Mouse (Mus musculus) midbrain, embryonic 16.5 days (tissue): ENCODE data around the gene Itga2b. TPM values are rescaled to one million over a fixed set of nuclear protein-coding genes. Genes with fewer than 3 reads are reported as not detected.

Experiments
- ATAC-seq: fragments of 200-750 bp; cut with Nextera tagmentation; 2 replicates; pipeline ENCODE4 v1.8.0; 2017; ENCODE audit warnings: moderate TSS enrichment
- H3K27ac ChIP-seq: fragments of 300-500 bp; sonication (generic); 2 replicates; pipeline ENCODE4 v1.5.1; 2014; ENCODE audit warnings: mild to moderate bottlenecking, low read length, mixed read lengths
- H3K27me3 ChIP-seq: fragments of 300-500 bp; sonication (generic); 2 replicates; pipeline ENCODE4 v1.6.1; 2014; ENCODE audit warnings: low read depth, low read length, mixed read lengths; ENCODE audit not compliant: control insufficient read depth, insufficient read depth
- H3K36me3 ChIP-seq: fragments of 300-500 bp; sonication (generic); 2 replicates; pipeline ENCODE4 v1.6.1; 2014; ENCODE audit warnings: mild to moderate bottlenecking, low read length, moderate library complexity, mixed read lengths; ENCODE audit not compliant: control insufficient read depth, insufficient read depth
- H3K4me1 ChIP-seq: fragments of 300-500 bp; sonication (generic); 2 replicates; pipeline ENCODE4 v1.6.1; 2014; ENCODE audit warnings: mild to moderate bottlenecking, low read length, mixed read lengths; ENCODE audit not compliant: control insufficient read depth, insufficient read depth
- H3K4me2 ChIP-seq: fragments of 300-500 bp; sonication (generic); 2 replicates; pipeline ENCODE4 v1.6.1; 2014; ENCODE audit warnings: mild to moderate bottlenecking, low read length, mixed read lengths
- H3K4me3 ChIP-seq: fragments of 300-500 bp; sonication (generic); 2 replicates; pipeline ENCODE4 v1.5.1; 2014; ENCODE audit warnings: low read depth, mild to moderate bottlenecking, low read length, moderate library complexity, mixed read lengths
- H3K9ac ChIP-seq: fragments of 300-500 bp; sonication (generic); 2 replicates; pipeline ENCODE4 v1.6.1; 2014; ENCODE audit warnings: low read depth, low read length, mixed read lengths
- H3K9me3 ChIP-seq: fragments of 300-500 bp; sonication (generic); replicated peaks from 2 replicates; pipeline ENCODE4 v1.6.1; 2014; ENCODE audit warnings: mild to moderate bottlenecking, low read length, mixed read lengths; ENCODE audit not compliant: control insufficient read depth, poor library complexity, severe bottlenecking
- WGBS: fragments of 180-500 bp; shearing (Covaris S2); extraction: QIAGEN DNeasy Blood & Tissue Kit; methylation state at CpG from one replicate; pipeline ENCODE4 v1.1.7; 2014; 5-methylcytosine and 5-hydroxymethylcytosine counted together
- polyA plus RNA-seq: library from polyadenylated mRNA; unstranded; fragments of >200 nt; fragmentation: Nextera tagmentation; extraction: Ambion mirVana; gene quantifications from 2 replicates; pipeline ENCODE4 v1.2.1, GENCODE M21; 2015

The Itga2b gene
- polyA plus RNA-seq, 1 experiment from 2014 or later = 11.6 TPM

GRCm38 (mm10) chr11:102487901-102488300 is 18.0 kb upstream of the Itga2b start:
- WGBS = 87% methylated on average over 2 of the region's 2 CpGs
- no peak for ATAC-seq
- H3K36me3 ChIP-seq = peaks cover 2% of the 10 kb centered on the region; the same call in 1 of the 2 replicates
- H3K27ac ChIP-seq = no peak overlapping the region
- no peaks in the 10 kb centered on the region for H3K4me1 ChIP-seq
- no peak overlapping the region for H3K4me3 ChIP-seq
- H3K9me3 ChIP-seq = no peaks in the 10 kb centered on the region
- no peaks in the 10 kb centered on the region for H3K27me3 ChIP-seq
- H3K4me2 ChIP-seq = no peak overlapping the region
- no peak overlapping the region for H3K9ac ChIP-seq

DNA sequence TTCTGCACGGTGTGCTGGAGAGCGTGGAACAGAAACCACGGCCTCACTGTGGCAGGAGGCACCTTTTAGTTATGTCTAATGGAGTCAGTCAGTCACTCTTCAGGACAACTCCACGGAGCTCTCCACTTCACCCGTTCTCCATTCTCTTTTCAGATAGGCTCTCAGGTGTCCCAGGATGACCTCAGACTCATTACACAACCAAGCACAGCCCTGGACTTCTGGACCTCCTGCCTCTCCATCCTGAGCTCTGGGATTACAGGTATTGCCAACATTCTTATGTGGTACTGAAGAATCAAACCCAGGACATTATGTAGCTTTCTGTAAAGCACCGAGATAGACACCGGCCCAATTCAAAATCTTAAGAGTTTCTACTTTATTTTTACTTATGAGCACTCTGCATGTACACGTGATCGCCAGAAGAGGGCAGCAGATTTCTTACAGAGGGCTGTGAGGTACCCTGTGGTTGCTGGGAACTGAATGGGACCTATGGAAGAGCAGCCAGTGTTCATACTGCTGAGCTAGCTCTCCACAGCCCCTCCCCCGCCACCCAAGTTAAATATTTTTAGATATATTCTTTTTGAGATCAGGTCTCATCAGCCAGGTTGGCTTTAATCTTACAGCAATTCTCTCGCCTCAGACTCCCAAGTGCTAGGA is 16.9 kb upstream of the Itga2b start:
- WGBS = 72% methylated on average over 11 of the region's 11 CpGs
- Histone ChIP-seq H3K9ac (no peak overlapping the region), H3K9me3 (no peaks in the 10 kb centered on the region), H3K36me3 (peaks cover 2% of the 10 kb centered on the region; the same call in 1 of the 2 replicates), H3K27me3 (no peaks in the 10 kb centered on the region), H3K27ac (no peak overlapping the region), H3K4me2 (no peak overlapping the region), H3K4me3 (no peak overlapping the region), H3K4me1 (no peaks in the 10 kb centered on the region)
- peak; percentile 76; the same call in 1 of the 2 replicates for ATAC-seq

- Histone ChIP-seq H3K36me3 (peaks cover 29% of the 10 kb centered on the region), H3K9me3 (no peaks in the 10 kb centered on the region), H3K4me1 (no peaks in the 10 kb centered on the region), H3K27me3 (no peaks in the 10 kb centered on the region), H3K27ac (no peak overlapping the region), H3K4me3 (no peak overlapping the region), H3K4me2 (no peak overlapping the region), H3K9ac (no peak overlapping the region)
- no peak for ATAC-seq
- 95% methylated on average over 10 of the region's 10 CpGs for WGBS
Measured at GRCm38 (mm10) chr11:102481779-102482178, 11.9 kb upstream of the Itga2b start.

GRCm38 (mm10) chr11:102480897-102481296 is 11.0 kb upstream of the Itga2b start:
- Histone ChIP-seq H3K9me3 (no peaks in the 10 kb centered on the region), H3K4me3 (no peak overlapping the region), H3K36me3 (peaks cover 27% of the 10 kb centered on the region), H3K4me2 (no peak overlapping the region), H3K27ac (no peak overlapping the region), H3K27me3 (no peaks in the 10 kb centered on the region), H3K4me1 (no peaks in the 10 kb centered on the region), H3K9ac (no peak overlapping the region)
- no peak for ATAC-seq
- WGBS = 78% methylated on average over 4 of the region's 4 CpGs

- no peak overlapping the region for H3K27ac ChIP-seq
- no peak overlapping the region for H3K9ac ChIP-seq
- WGBS = 96% methylated on average over 15 of the region's 15 CpGs
- H3K36me3 ChIP-seq = peaks cover 27% of the 10 kb centered on the region
- H3K4me1 ChIP-seq = no peaks in the 10 kb centered on the region
- no peak overlapping the region for H3K4me3 ChIP-seq
- H3K27me3 ChIP-seq = no peaks in the 10 kb centered on the region
- H3K9me3 ChIP-seq = no peaks in the 10 kb centered on the region
- H3K4me2 ChIP-seq = no peak overlapping the region
- no peak for ATAC-seq
Measured at GRCm38 (mm10) chr11:102480111-102480510, 10.2 kb upstream of the Itga2b start.

- H3K27me3 ChIP-seq = no peaks in the 10 kb centered on the region
- no peak overlapping the region for H3K4me2 ChIP-seq
- H3K9me3 ChIP-seq = no peaks in the 10 kb centered on the region
- no peaks in the 10 kb centered on the region for H3K4me1 ChIP-seq
- ATAC-seq = no peak
- no peak overlapping the region for H3K27ac ChIP-seq
- WGBS = 94% methylated on average over 23 of the region's 23 CpGs
- no peak overlapping the region for H3K4me3 ChIP-seq
- no peak overlapping the region for H3K9ac ChIP-seq
- H3K36me3 ChIP-seq = peaks cover 27% of the 10 kb centered on the region
Measured at GRCm38 (mm10) chr11:102479581-102479980, 9.7 kb upstream of the Itga2b start.

DNA sequence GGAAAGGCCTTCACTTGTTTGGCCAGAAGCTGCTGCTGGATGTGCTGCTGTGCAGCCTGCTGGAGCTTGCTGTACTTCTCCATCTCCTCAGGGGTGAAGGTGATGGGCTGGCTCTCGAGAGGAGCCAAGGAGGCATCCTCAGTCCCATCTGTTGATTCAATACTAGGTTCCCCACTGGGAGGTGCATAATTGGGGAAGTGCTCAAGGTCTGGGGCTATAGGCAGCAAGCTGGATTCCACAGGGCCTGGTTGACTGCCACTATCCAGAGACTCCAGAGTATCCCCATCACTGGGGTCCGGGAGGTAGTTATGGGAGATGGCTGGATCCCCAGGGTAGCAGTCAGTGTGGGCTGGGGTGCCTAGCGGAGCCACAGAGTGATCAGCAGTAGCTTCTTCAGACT is 8.7 kb upstream of the Itga2b start:
- WGBS = 91% methylated on average over 3 of the region's 3 CpGs
- Histone ChIP-seq H3K9me3 (no peaks in the 10 kb centered on the region), H3K4me3 (no peak overlapping the region), H3K9ac (no peak overlapping the region), H3K27ac (no peak overlapping the region), H3K4me2 (no peak overlapping the region), H3K4me1 (no peaks in the 10 kb centered on the region), H3K36me3 (peaks cover 27% of the 10 kb centered on the region), H3K27me3 (no peaks in the 10 kb centered on the region)
- ATAC-seq = no peak

GRCm38 (mm10) chr11:102475027-102475426 is 5.1 kb upstream of the Itga2b start:
- Histone ChIP-seq H3K27ac (no peak overlapping the region), H3K9me3 (no peaks in the 10 kb centered on the region), H3K27me3 (no peaks in the 10 kb centered on the region), H3K4me1 (no peaks in the 10 kb centered on the region), H3K9ac (no peak overlapping the region), H3K4me3 (no peak overlapping the region), H3K4me2 (no peak overlapping the region), H3K36me3 (peaks cover 19% of the 10 kb centered on the region)
- no peak for ATAC-seq
- 98% methylated on average over 3 of the region's 3 CpGs for WGBS

- H3K27me3 ChIP-seq = no peaks in the 10 kb centered on the region; the same call in 1 of the 2 replicates
- H3K4me1 ChIP-seq = peaks cover 13% of the 10 kb centered on the region
- no peaks in the 10 kb centered on the region for H3K9me3 ChIP-seq
- no peaks in the 10 kb centered on the region for H3K36me3 ChIP-seq
- peak overlapping the region; percentile 94 for H3K4me2 ChIP-seq
- H3K4me3 ChIP-seq = peak overlapping the region; percentile 49
- H3K9ac ChIP-seq = peak overlapping the region; percentile 72
- peak; percentile 87 for ATAC-seq
- under 1% methylated on average over 37 of the region's 37 CpGs for WGBS
- peak overlapping the region; percentile 47 for H3K27ac ChIP-seq
Measured at GRCm38 (mm10) chr11:102467041-102467631, 2.8 kb downstream of the Itga2b start.
